ENCODE assay signal across 15 mouse cellular contexts in genomic region chr9:94361877-94362697, GRCm38 (mm10).
A peak's percentile ranks its signal among the peaks of the same experiment; 100 is the strongest.
DNase-seq lines count a peak whose midpoint lies in the region; ATAC-seq lines count a peak whose summit lies in the region.
"Had no signal": no experiment of that assay in that cellular context is flagged by ENCODE, and none has a peak within 500 bp of the region (broad histone marks: within the 10 kb centered on the region; RNA-seq: fewer than 3 reads in every experiment).

No protein-coding gene starts in this region.

- H3K27me3 ChIP-seq in heart, embryonic 10.5 days (ENCODE audit: insufficient read depth, poor library complexity, severe bottlenecking): no peaks in the 10 kb centered on the region
- H3K27me3 ChIP-seq: limb, embryonic 15.5 days; lung, embryonic 15.5 days had no signal

- no peaks in the 10 kb centered on the region for H3K4me1 ChIP-seq in heart, embryonic 10.5 days
- H3K4me1 ChIP-seq: lung, embryonic 15.5 days had no signal

- peak; percentile 74 for ATAC-seq in frontal cortex, adult (ENCODE audit: low TSS enrichment)
- no peak for ATAC-seq in activated CD4-positive, CD25-positive, alpha-beta regulatory T cell, adult 4 months
- ATAC-seq: hindbrain, postnatal 0 days had no signal

- no peaks in the 10 kb centered on the region for H3K36me3 ChIP-seq in heart, embryonic 10.5 days
- H3K36me3 ChIP-seq: limb, embryonic 15.5 days; lung, embryonic 15.5 days had no signal

- no peak overlapping the region for H3K4me3 ChIP-seq in heart, embryonic 10.5 days
- H3K4me3 ChIP-seq: limb, embryonic 15.5 days; lung, embryonic 15.5 days had no signal

- no peaks in the 10 kb centered on the region for H3K9me3 ChIP-seq in heart, embryonic 10.5 days
- H3K9me3 ChIP-seq: limb, embryonic 15.5 days; lung, embryonic 15.5 days had no signal

- no peak overlapping the region for H3K27ac ChIP-seq in heart, embryonic 10.5 days
- H3K27ac ChIP-seq: hindbrain, postnatal 0 days; limb, embryonic 15.5 days; lung, embryonic 15.5 days had no signal

- DNase-seq in frontal cortex, postnatal 10 days (ENCODE audit: low spot score in 2 of 2): no peak
- DNase-seq in Muller cell, postnatal 12 days (ENCODE audit: inconsistent ontology term): peak; percentile 60
- DNase-seq in fat pad, adult 2 months (ENCODE audit: extremely low read depth, low read depth, low spot score): peak; percentile 28
- peak; percentile 33 for DNase-seq in lung, postnatal 36 days
- DNase-seq in heart, embryonic 10.5 days (ENCODE audit: low spot score): no peak
- DNase-seq: cerebellum, adult 18-20 months; heart, postnatal 14 days; kidney, adult 2 months; kidney, postnatal 36 days; thymus, postnatal 4 days had no signal

- WGBS in heart, embryonic 10.5 days: 68% methylated on average over 7 of the region's 7 CpGs

Comparison
In these comparisons a context has a peak if more than half of its experiments do, and no peak if none do; other contexts are left out.
1. DNase-seq: peak in Muller cell, postnatal 12 days (single experiment), fat pad, adult 2 months (single experiment) and lung, postnatal 36 days (single experiment); none in frontal cortex, postnatal 10 days (0 of 2) and heart, embryonic 10.5 days (single experiment).